Mouse (Mus musculus) layer of hippocampus, adult 18-20 months (tissue): ENCODE measurements around the gene Htra1. TPM values are rescaled to one million over a fixed set of nuclear protein-coding genes. Genes with fewer than 3 reads are reported as not detected.

Experiments used
- DNase-seq, 2 experiments: peaks; one replicate each; pipeline ENCODE4 v3.0.0; 2022; ENCODE audit warnings: low spot score in 2 of 2
- total RNA-seq, 2 experiments: library from RNA; stranded (reverse); gene quantifications; 2 replicates each; pipeline ENCODE4 v1.2.3; 2021

Htra1 gene
- total RNA-seq, 2 experiments from 2014 or later = 257 to 274 TPM

DNA sequence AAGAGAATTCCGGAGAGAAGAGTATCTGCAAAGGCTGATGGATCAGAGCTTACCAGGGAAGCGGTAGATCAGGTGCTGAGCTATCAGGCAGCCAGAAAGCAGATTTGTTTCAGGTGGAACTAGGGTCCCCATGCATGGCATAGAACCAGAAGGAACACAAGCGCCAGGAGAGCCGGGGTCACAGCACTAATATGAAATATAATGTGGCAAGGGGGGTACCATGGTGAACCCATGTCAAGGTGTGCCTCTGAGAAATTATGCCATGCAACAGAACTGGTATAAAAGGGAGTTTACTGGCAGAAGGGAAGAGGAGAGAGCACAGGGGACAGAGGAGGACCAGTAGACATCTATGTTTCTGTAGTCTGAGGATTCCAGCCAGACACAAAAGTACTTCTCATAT lies 1.3 kb upstream of the Htra1 start:
- DNase-seq = no peak

DNA sequence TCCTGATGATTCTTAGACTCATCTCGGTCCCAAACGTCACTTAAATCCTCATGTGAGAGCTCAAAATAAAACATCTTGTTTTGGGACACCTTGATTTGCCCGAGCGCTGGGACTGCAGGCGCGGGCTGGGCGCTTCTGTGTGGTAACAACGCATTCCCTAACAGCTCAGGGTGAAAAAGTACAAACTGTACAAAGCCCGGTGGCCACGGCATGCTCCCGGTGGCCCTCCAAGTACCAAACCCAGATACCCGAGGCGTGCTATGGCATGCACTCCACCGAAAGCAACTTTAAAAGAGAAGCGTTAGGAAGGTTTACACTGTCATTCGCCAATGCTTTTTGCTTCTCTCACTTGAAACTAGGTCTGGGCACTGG lies 504 bp upstream of the Htra1 start:
- DNase-seq = no peak

DNA sequence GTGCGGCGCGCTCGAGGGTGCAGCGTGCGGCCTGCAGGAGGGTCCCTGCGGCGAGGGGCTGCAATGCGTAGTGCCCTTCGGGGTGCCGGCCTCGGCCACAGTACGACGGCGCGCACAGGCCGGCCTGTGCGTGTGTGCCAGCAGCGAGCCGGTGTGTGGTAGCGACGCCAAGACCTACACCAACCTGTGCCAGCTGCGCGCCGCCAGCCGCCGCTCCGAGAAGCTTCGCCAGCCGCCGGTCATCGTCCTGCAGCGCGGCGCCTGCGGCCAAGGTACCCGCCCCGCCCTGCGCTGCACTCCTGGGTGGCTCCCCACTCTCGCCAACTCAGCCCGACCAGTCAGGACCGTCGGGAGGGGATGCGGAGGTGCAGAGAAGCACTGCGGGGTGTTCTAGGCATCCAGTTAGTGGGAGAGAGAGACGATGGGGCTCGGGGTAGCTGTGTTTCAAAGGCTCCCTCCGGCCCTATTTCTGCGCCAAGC lies 601 bp downstream of the Htra1 start:
- DNase-seq = no peak

- DNase-seq = no peak
Observed at GRCm38 (mm10) chr7:130937266-130937841, 1.4 kb downstream of the Htra1 start.

DNA sequence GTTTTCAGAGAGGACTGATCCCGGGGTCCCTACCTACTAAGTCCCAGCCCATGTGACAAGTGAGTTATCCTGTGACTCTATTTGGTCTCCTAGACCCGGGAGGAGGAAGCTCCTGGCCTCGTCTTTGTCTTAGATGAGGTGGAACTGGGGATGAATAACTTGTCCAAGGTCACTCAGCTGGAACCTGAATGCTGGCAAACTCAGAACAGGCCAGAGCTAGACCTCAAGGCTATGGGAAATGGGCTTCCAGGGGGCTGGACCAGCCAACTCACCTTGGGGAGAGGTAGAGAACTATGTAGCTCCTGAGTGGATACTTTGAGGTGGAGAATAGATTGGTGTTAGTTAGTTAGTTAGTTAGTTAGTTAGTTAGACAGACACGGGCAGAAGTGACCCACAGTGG lies 2.1 kb downstream of the Htra1 start:
- DNase-seq = no peak

DNA sequence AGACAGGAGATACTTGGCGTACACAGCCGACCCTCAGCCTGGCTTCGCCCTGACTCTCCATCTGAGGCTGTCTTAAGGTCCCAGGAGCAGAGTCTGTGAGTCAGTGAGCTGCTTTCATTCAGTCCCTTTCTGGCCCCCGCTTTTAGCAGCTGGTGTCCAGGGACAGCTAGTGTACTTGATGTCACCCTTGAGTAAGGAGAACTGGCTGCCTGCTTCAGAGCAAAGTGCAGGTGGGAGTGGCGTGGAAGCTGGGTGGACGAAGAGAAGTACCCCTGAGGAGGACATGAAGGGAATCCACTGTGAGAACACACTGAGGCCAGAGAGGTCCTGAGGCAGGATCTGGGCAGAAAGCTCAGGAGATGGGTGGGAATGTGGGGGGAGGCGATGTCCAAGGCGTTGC lies 3.0 kb downstream of the Htra1 start:
- no peak for DNase-seq

DNA sequence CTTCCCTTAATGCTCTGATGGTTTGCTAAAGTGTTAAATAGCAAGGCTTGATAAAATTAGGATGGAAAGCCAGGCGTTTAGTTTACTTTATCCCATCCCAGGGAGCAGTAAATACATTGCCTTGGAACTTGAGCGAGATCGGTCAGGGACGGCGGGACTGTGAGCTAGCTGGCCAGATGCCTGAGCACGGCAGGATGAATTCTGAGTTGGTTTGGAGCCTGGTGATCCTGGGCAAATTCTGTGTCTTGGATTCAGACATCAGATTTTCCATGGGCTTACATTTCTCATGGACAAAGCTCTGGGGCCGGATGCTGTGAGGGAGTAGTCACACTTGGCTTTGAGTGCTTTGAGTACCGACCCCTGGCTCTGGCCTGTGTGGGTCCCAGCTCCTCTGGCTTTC lies 4.8 kb downstream of the Htra1 start:
- DNase-seq = no peak

- no peak for DNase-seq
Observed at GRCm38 (mm10) chr7:130943280-130943895, 7.5 kb downstream of the Htra1 start.

- DNase-seq = no peak
Observed at GRCm38 (mm10) chr7:130944766-130945475, 9.0 kb downstream of the Htra1 start.

DNA sequence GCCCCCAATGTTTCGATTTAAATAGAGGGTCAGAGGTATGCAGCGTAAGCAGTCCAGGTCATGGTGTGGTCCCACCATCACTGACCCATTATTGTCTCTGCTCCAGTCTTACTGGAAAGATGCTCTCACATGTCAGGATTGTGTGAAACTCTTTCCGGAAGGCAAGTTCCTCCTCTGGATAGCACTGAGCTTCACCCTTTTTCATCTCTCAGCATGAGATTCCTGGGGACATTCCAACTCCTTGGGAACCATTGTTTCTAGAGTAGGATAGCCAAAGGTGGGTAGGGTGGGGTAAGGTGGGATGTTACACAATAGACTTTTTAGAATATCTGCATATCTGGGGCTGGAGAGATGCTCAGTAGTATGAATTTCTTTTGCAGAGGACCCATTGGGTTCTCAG lies 9.8 kb downstream of the Htra1 start:
- no peak for DNase-seq

GRCm38 (mm10) chr7:130946303-130946702 lies 10.4 kb downstream of the Htra1 start:
- no peak for DNase-seq

GRCm38 (mm10) chr7:130948563-130949208 lies 12.8 kb downstream of the Htra1 start:
- DNase-seq = no peak

- peak in 1 of 2 experiments; percentile 67 for DNase-seq
Observed at GRCm38 (mm10) chr7:130949331-130949751, 13.4 kb downstream of the Htra1 start.

- DNase-seq = no peak
Observed at GRCm38 (mm10) chr7:130950482-130950881, 14.6 kb downstream of the Htra1 start.

DNA sequence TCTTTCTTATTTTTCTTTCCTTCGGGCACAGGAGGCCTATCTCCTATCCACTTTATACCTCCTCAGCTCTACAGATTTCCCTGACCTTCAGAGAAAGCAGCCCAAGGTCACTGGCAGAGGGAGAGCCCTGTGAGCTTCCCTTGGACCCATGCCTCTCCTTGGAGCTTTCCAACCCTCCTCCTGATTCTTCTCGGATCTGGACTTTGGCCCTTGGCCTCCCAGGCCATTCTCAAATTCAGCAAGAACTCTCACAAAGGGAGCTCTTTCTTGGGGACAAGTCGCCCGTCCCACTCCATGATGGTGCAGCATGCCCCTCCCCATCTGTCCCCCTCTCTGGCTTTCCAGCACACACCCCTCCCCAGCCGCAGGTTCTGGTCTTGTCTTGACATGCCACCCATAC lies 15.1 kb downstream of the Htra1 start:
- peak in 1 of 2 experiments; percentile 40 for DNase-seq

- DNase-seq = peak in 1 of 2 experiments; percentile 72
Observed at GRCm38 (mm10) chr7:130953376-130953775, 17.5 kb downstream of the Htra1 start.

DNA sequence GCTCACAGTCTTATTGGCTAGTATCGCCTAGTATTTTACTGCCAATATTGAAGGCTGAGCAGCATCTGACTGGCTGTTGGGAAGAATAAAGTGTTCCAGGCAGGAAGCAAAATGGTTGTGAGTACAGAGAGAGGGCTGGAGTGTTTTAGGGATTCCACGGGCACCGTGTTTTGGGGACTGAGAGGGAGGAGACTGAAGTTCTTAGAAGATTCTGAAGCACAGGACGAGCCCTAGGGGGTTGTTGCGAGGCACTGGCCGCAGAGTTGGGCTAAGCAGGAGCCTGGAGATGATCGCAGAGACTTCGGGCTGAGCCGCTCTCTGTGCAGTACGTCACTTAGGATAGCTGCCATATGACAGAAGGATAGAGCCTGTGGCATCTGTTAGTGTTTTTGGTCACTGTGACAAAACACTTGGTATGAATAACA lies 18.3 kb downstream of the Htra1 start:
- peak; percentile 57 to 82 for DNase-seq

GRCm38 (mm10) chr7:130958551-130958950 lies 22.6 kb downstream of the Htra1 start:
- DNase-seq = no peak

DNA sequence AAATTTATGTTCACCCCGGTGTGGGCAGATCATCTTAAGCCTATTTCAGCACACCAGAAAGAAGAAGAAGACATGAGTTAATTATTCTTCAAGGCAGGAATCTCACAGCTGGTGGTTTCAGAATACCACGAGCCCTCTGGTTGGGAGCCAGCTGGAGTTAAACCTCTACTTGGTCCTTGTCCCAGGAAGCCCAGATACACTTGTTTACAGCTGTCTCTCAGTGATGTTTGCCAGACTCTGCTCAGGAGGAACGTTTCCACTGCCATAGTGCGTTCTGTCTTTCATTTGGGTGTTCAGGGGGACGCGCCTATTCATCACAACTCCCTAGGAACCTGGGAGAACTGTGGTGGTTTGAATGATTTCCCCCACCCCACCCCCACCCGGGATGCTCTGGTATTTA lies 24.0 kb downstream of the Htra1 start:
- DNase-seq = peak in 1 of 2 experiments; percentile 70

DNA sequence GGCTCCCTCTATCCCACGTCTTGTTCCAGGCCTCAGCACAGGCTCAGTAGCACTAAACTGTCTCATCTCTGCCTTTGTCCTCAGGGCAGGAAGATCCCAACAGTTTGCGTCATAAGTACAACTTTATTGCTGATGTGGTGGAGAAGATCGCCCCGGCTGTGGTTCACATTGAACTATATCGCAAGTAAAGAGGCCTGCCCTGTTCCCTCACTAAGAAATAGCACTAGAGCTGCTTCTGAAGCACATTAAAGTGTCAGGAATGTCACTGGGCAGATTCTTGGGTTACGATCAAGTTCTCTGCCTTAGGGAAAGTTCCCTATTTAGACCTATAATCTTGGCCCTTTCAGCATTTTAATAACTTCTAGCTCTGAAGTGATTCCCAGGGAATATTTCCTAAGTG lies 25.5 kb downstream of the Htra1 start:
- DNase-seq = no peak

GRCm38 (mm10) chr7:130964686-130965085 lies 28.8 kb downstream of the Htra1 start:
- DNase-seq = peak in 1 of 2 experiments; percentile 22

DNA sequence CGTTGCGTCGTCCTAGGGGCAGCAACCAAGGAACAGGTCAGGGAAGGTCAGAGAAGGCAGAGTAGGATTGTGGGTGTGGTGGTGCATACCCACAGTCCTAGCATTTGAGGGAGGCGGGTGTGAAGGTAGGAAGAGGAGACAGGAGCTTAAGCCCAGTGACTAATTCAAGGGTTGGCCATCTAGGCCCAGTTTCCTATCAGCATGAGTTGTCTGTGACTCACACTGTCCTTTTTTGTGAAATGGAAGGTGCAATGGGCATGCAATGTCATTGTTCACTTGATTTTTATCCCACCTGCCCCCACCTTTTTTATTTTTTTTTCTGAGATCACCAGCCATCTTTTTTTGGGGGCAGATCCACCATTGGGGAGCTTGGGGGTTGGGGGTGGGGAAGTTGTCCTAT lies 29.5 kb downstream of the Htra1 start:
- DNase-seq = no peak
